8 mouse cellular contexts compared by ENCODE assay signal in the genomic region with DNA sequence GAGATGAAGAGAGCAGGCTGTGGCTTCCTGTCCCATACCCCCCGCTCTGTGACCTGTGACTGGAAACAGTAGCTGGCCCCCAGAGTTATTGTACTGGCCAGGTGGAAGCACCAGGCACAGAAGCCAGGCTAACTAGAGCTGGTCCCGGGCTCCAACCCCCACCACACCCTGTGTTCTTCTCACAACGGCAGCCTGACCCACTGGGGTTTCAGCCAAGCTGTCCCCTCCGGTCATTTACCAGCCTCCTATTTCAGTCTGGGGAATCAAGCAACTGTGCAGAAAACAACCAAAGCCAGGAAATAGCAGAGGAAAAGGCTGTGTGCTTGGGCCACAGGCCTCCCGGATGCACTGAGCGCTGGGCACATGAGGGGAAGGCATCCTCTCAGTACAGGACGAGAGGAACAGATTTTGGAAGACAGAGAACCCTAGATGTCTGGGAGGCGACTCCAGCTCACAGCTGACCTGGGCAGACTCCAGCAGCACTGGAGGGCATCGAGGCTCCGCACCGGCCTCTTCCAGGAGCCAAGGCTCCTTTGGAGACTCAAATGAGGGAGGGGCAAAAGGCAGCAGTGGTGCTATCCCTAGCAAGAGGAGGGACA. TPM values are rescaled to one million over a fixed set of nuclear protein-coding genes. Genes with fewer than 3 reads are reported as not detected.
DNase-seq lines count a peak whose midpoint lies in the region; ATAC-seq lines count a peak whose summit lies in the region.

No protein-coding gene starts in this region.

- no peaks in the 10 kb centered on the region for H3K9me3 ChIP-seq in midbrain, embryonic 14.5 days (ENCODE audit: control insufficient read depth, low read length)
- H3K9me3 ChIP-seq in midbrain, embryonic 11.5 days (ENCODE audit: control insufficient read depth, low read length): no peaks in the 10 kb centered on the region
- no peaks in the 10 kb centered on the region for H3K9me3 ChIP-seq in kidney, embryonic 15.5 days (replicated peaks)
- no peaks in the 10 kb centered on the region for H3K9me3 ChIP-seq in stomach, embryonic 15.5 days

- peak overlapping the region; percentile 64; the same call in 1 of the 2 replicates for H3K27ac ChIP-seq in midbrain, embryonic 14.5 days (replicated peaks; ENCODE audit: low read depth, low read length)
- no peak overlapping the region for H3K27ac ChIP-seq in midbrain, embryonic 11.5 days (ENCODE audit: low read depth, low read length)
- H3K27ac ChIP-seq in kidney, embryonic 15.5 days: peak overlapping the region; percentile 71
- peak overlapping the region; percentile 45; the same call in 1 of the 2 replicates for H3K27ac ChIP-seq in stomach, embryonic 15.5 days

- peaks cover 12% of the 10 kb centered on the region for H3K4me1 ChIP-seq in midbrain, embryonic 14.5 days (ENCODE audit: control insufficient read depth, insufficient read depth, low read length)
- peaks cover 11% of the 10 kb centered on the region for H3K4me1 ChIP-seq in midbrain, embryonic 11.5 days (ENCODE audit: control insufficient read depth, insufficient read depth, low read length)
- peaks cover 46% of the 10 kb centered on the region for H3K4me1 ChIP-seq in kidney, embryonic 15.5 days
- H3K4me1 ChIP-seq in stomach, embryonic 15.5 days: peaks cover 23% of the 10 kb centered on the region

- WGBS in midbrain, embryonic 14.5 days: 83% methylated on average over 11 of the region's 11 CpGs
- WGBS in midbrain, embryonic 11.5 days: 85% methylated on average over 11 of the region's 11 CpGs
- WGBS in kidney, embryonic 15.5 days: 68% methylated on average over 11 of the region's 11 CpGs
- WGBS in stomach, embryonic 15.5 days: 83% methylated on average over 11 of the region's 11 CpGs

- no peak overlapping the region for H3K4me3 ChIP-seq in midbrain, embryonic 14.5 days (replicated peaks; ENCODE audit: low read depth, low read length)
- H3K4me3 ChIP-seq in midbrain, embryonic 11.5 days (ENCODE audit: low read depth, low read length): no peak overlapping the region
- no peak overlapping the region for H3K4me3 ChIP-seq in kidney, embryonic 15.5 days (replicated peaks)
- H3K4me3 ChIP-seq in stomach, embryonic 15.5 days (replicated peaks): no peak overlapping the region

- no peak overlapping the region for H3K4me2 ChIP-seq in midbrain, embryonic 14.5 days (ENCODE audit: low read length)
- no peak overlapping the region for H3K4me2 ChIP-seq in midbrain, embryonic 11.5 days
- H3K4me2 ChIP-seq in kidney, embryonic 15.5 days: no peak overlapping the region
- no peak overlapping the region for H3K4me2 ChIP-seq in stomach, embryonic 15.5 days

- peaks cover 80% of the 10 kb centered on the region for H3K36me3 ChIP-seq in midbrain, embryonic 14.5 days (ENCODE audit: control insufficient read depth, insufficient read depth, low read length)
- peaks cover 36% of the 10 kb centered on the region for H3K36me3 ChIP-seq in midbrain, embryonic 11.5 days (ENCODE audit: control insufficient read depth, insufficient read depth, low read length)
- peaks cover 78% of the 10 kb centered on the region for H3K36me3 ChIP-seq in kidney, embryonic 15.5 days
- H3K36me3 ChIP-seq in stomach, embryonic 15.5 days: peaks cover 61% of the 10 kb centered on the region

- no peaks in the 10 kb centered on the region for H3K27me3 ChIP-seq in midbrain, embryonic 14.5 days (ENCODE audit: control insufficient read depth, insufficient read depth, low read length)
- H3K27me3 ChIP-seq in midbrain, embryonic 11.5 days (ENCODE audit: control insufficient read depth, insufficient read depth, low read length): no peaks in the 10 kb centered on the region
- no peaks in the 10 kb centered on the region for H3K27me3 ChIP-seq in kidney, embryonic 15.5 days
- H3K27me3 ChIP-seq in stomach, embryonic 15.5 days (replicated peaks): no peaks in the 10 kb centered on the region

- ATAC-seq in midbrain, embryonic 14.5 days (ENCODE audit: low FRiP score, low TSS enrichment): no peak
- ATAC-seq in midbrain, embryonic 11.5 days (ENCODE audit: low FRiP score): no peak
- no peak for ATAC-seq in kidney, embryonic 15.5 days (replicated peaks; ENCODE audit: low FRiP score)
- no peak for ATAC-seq in stomach, embryonic 15.5 days (ENCODE audit: insufficient read depth, low FRiP score, low read depth)

- DNase-seq in cerebellum, adult 9-10 months: peak; percentile 41
- DNase-seq in cerebellum, adult 8-10 months: no peak
- DNase-seq in midbrain, embryonic 14.5 days: no peak
- no peak for DNase-seq in midbrain, embryonic 11.5 days (ENCODE audit: low spot score, missing footprints)
- no peak for DNase-seq in ovary, postnatal 10 days (ENCODE audit: low spot score)
- DNase-seq in urinary bladder, adult 2 months (ENCODE audit: low spot score): no peak

- no peak overlapping the region for H3K9ac ChIP-seq in midbrain, embryonic 14.5 days (replicated peaks; ENCODE audit: low read length)
- no peak overlapping the region for H3K9ac ChIP-seq in midbrain, embryonic 11.5 days (ENCODE audit: low read length)
- no peak overlapping the region for H3K9ac ChIP-seq in kidney, embryonic 15.5 days
- no peak overlapping the region for H3K9ac ChIP-seq in stomach, embryonic 15.5 days

RNA-seq across cellular contexts. Expression of gene Mtch1, which starts 8.5 kb away (rescaled TPM):
- polyA plus RNA-seq in midbrain, embryonic 14.5 days (2014; fragmentation: Nextera tagmentation; extraction: Ambion mirVana): 533 and 550 TPM in 2 replicates
- polyA plus RNA-seq in midbrain, embryonic 11.5 days (2014; fragmentation: Nextera tagmentation; extraction: Ambion mirVana): 348 and 375 TPM in 2 replicates
- polyA plus RNA-seq in kidney, embryonic 15.5 days (2015; fragmentation: Nextera tagmentation; extraction: Ambion mirVana): 289 and 308 TPM in 2 replicates
- polyA plus RNA-seq in stomach, embryonic 15.5 days (2015; fragmentation: Nextera tagmentation; extraction: Ambion mirVana): 250 and 272 TPM in 2 replicates
- 263 and 279 TPM in 2 replicates for polyA plus RNA-seq in urinary bladder, adult 2 months (2012; rRNA removed)

RNA-seq across cellular contexts. Expression of gene Fgd2, which starts 21.4 kb away (rescaled TPM):
- 4.4 and 4.9 TPM in 2 replicates for polyA plus RNA-seq in midbrain, embryonic 14.5 days (2014; fragmentation: Nextera tagmentation; extraction: Ambion mirVana)
- polyA plus RNA-seq in midbrain, embryonic 11.5 days (2014; fragmentation: Nextera tagmentation; extraction: Ambion mirVana): 2.2 and 2.4 TPM in 2 replicates
- polyA plus RNA-seq in kidney, embryonic 15.5 days (2015; fragmentation: Nextera tagmentation; extraction: Ambion mirVana): 12.0 and 13.0 TPM in 2 replicates
- 11.3 and 12.5 TPM in 2 replicates for polyA plus RNA-seq in stomach, embryonic 15.5 days (2015; fragmentation: Nextera tagmentation; extraction: Ambion mirVana)
- 19.0 and 26.4 TPM in 2 replicates for polyA plus RNA-seq in urinary bladder, adult 2 months (2012; rRNA removed)

RNA-seq across cellular contexts. Expression of gene Pi16, which starts 21.8 kb away (rescaled TPM):
- polyA plus RNA-seq in midbrain, embryonic 14.5 days (2014; fragmentation: Nextera tagmentation; extraction: Ambion mirVana): 1.3 and 2.8 TPM in 2 replicates
- 0.56 and 0.57 TPM in 2 replicates for polyA plus RNA-seq in midbrain, embryonic 11.5 days (2014; fragmentation: Nextera tagmentation; extraction: Ambion mirVana)
- 3.4 and 5.8 TPM in 2 replicates for polyA plus RNA-seq in kidney, embryonic 15.5 days (2015; fragmentation: Nextera tagmentation; extraction: Ambion mirVana)
- 1.6 and 1.9 TPM in 2 replicates for polyA plus RNA-seq in stomach, embryonic 15.5 days (2015; fragmentation: Nextera tagmentation; extraction: Ambion mirVana)
- 405 and 508 TPM in 2 replicates for polyA plus RNA-seq in urinary bladder, adult 2 months (2012; rRNA removed)

Comparison
In these comparisons a context has a peak if more than half of its experiments do, and no peak if none do; other contexts are left out.
1. RNA of gene Pi16, which starts 21.8 kb away (polyA plus RNA-seq): 405 to 508 TPM in urinary bladder, adult 2 months; 3.4 to 5.8 TPM in kidney, embryonic 15.5 days, 1.6 to 1.9 TPM in stomach, embryonic 15.5 days, 1.3 to 2.8 TPM in midbrain, embryonic 14.5 days and 0.56 to 0.57 TPM in midbrain, embryonic 11.5 days; every median in the first group is over 10 times any median in the second.